Mouse (Mus musculus): ENCODE data around the gene Krt13.

The Krt13 gene

DNA sequence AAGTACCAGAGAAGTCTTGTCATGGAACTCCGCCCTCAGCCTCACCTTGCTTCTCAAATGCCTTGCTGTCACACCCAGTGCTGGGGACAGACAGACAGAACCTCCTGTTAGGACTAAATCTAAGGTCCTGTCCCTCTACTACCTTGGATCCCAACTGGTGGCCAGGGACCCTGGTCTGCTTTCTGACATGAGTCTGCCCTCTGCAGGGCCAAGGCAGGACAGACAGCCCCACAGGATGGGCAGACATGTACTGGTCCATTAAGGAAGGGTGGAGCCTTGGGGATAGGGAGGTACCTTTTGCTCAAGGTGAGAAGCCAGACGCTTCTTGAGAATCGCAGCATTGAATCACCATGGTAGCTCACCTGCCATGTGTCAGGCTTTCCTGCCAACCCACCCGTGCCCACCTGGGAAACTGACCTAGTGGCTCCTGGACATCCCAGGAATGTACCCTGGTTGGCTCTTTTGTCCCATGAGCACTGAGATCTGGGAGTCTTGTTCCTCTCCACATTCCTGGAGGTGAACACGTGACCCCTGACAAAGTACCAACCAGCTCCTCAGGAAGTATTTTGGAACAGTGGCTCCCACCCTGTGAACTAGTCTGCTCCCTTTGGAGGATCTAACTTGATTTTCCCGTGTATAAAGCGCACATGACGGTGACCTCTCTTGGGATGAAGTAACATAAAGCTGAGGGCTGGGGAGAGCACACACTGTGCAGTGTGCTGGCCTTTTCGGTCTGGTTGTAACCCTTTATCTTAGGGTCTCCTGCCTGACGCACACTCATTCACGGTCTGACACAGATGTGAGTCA, 8.2 kb downstream of the Krt13 start:
- no peak for DNase-seq

DNA sequence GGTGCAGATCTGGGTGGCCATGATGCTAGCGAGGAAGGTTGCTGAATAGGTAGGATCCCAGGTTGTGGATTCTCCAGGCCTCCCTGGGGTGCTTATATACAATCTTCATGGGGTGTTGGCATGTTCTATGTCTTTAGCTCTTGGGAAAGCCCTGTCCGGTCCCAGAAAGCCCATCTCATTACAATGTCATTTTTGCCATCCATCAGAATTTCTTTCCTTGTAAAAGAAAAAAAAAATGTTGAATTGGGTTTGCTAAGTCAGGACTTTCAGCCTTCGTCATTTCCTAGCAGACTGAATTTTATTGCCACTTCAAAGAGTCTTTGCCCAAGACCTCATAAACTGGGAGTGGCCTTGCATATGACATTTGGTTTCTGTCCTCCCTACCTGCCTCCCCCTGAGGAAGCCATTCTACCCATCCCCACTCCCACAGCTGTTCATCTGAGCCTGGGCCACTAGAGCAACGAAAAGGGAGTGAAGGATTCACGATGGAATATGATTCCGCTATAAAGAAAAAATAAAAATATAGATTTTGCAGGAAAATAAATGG, 15.7 kb downstream of the Krt13 start, which contains the start of gene Krt36:
Gene Krt36, minus strand, starts transcription at position 51 of the 547 bp plus-strand sequence.
- no peak for DNase-seq

DNA sequence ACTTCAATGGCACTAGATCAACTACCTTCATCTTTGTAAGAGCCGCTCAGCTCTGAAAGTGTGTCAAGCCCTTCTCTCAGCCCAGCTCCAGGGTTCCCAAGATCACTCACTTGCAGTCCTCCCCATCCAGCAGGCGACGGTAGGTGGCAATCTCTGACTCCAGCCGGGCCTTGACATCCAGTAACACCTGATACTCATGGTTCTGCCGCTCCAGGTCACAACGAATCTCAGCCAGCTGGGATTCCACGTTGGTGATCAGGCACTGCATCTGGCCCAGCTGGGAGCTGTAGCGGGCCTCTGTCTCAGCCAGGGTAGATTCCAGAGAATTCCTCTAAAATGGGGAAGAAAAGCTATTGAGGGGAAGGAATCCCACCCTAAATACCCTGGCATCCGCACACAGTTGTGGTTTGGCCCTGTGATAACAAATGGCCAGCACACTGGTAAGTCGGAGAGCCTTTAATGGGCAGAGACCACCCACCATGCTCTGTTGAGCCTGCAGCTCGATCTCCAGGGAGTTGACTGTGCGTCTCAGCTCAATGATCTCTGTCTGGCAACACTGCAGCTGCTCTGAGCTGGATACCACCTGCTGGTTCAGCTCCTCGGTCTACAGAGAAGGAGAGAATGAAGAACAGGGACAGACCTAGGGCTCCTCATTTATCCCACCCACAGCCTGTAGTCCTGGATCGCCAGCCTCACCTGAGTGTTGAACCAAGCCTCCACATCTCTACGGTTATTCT, 18.5 kb downstream of the Krt13 start:
- no peak for DNase-seq

DNA sequence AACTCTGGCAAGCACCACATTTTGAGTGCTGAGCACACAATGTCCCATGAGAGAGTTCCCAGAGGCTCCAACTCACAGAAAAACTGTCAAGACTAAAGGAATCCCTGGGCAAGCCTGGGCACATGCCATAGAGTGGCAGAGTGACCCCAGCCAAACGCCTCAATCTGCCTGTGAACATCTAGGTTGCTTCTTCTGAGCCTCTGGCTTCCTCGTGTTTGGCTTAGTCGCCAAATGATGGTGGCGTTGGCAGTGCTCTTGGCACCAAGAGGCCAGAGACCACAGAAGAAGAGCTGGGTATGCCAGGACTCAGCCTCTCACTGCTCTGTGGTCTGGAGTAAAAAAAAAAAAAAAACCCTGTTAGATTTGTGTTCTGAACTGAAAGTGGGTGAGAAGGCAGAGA, 21.0 kb downstream of the Krt13 start:
- peak; percentile 26 to 47 for DNase-seq

DNA sequence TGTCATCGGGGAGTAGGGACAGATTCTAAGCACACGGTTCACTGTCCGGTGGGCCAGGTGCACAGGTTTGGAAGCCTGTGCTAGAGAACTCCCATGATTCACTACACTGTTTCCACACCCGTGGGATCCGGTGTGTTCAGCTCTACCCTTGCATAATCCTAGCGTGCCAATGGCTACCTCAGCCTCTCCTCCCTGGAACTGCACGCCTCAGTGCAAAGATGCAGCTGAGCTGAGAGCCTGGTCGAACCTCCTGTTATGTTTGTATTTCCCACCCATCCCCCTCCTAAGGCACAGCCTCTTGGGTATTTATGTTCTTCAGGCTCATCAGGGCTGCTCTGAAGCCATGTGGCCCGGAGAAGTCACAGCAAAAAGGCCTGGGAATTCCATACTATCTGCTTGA, 23.5 kb downstream of the Krt13 start:
- no peak for DNase-seq

DNA sequence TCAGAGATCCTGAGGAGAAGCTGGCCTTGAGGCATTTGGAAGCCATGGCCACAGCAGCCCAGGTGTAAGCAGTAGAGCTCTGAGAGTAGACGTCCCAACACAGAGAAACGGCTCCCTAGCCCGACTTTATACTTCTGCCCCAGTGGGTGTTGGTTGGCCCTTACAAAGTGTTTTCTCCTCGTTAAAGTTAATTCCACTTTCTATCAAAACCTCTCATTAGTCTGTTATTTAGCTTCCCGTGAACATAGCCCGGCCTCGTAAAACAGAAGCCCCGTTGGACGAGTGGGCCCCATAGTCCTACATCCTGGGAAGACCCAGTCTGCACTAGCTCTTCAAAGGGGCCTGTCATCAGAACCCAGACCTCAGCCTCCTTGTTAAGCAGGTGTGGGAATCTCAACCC, 25.2 kb downstream of the Krt13 start, which contains the start of gene Krt35:
Gene Krt35, minus strand, starts transcription at position 101 of the 400 bp plus-strand sequence.
- no peak for DNase-seq

DNA sequence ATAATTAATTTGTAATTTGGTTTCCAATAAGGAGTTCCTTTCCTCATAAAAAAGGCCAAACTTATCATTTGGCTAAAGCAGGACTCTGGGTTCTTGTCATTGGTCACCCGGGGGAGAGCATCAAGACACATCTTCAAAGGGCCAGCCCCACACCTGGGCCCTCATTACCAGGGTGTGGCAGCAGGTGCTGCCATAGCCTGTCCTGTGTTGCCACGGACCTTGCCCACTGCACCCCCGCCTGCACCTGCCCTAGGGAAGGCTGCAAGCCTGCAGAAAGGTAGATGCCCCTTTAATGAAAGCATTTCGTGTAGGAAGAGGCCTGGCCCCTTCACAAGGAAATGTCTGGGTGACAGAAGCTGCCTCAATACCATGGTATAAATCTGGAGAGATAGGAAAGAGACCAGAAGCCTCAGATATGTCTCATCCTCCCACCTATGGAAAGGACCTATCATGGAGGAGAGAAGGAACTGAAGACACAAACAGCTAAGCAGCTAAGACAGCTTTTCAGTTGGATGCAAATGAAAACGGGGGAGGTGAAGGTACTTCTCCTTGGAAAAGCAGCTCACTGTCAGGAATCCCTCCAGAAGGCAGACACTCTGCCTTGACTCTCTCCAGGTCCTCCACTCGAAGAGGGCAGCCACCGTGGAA, 32.9 kb downstream of the Krt13 start:
- no peak for DNase-seq

DNA sequence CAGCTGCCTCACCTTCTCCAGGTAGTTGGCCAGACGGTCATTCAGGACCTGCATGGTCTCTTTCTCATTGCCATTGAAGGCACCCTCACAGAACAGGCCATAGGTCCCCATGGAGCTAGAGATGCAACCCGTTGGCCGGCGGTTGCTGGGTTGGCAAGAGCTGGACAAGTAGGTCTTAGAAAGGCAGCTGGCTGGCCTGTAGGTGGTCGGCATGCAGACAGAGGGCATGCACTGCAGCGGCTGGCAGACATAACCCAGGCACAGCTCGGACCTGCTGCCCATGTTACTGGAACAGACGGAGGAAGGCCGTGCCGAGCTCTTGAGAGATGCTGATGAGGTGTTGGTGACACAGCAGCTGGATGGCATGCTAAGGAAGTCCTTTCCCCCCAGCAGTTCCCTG, 33.5 kb downstream of the Krt13 start, which contains the start of gene Krt32:
Gene Krt32, minus strand, starts transcription at position 366 of the 400 bp plus-strand sequence.
- peak; percentile 69 to 76 for DNase-seq

DNA sequence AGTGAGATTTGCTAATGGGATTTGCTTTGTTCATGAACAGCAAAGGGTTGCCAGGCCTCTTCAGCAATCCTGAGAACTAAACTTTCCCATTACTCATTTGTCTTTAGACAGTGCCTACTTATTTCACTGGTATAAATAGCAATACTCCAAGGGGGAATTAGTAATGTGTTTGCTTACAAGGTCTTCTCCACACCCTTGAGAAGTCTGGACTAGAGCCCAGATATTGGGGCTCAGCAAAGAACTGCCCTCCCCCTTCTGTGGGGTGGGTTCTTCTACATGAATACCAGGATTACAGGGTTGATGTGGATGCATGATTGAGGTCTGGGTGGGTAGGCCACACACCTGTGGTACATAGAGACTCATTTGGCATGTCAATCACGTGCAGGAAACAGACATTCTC, 47.5 kb downstream of the Krt13 start:
- DNase-seq, result no peak
